Comparison of ENCODE assay signal across 11 mouse cellular contexts in the genomic region with DNA sequence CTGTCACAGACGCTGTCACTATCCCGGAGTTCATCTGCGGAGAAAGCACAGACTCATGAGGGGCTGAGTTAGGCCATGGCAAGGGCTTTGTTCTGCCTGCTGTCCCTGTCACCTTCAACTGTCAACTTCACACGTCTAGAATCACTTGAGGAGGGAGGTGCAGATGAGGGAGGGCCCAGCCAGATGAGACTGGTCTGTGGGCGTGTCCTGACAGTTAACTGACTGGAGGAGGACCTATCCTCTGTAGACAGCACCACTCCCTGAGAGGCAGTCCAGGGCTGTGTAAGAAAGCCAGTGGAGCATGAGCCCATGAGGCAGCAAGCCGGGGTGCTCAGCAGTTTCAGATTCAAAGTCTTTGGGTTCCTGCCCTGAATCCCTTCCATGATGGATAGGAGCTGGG.
A peak's percentile ranks its signal among the peaks of the same experiment; 100 is the strongest.
DNase-seq lines count a peak whose midpoint lies in the region; ATAC-seq and TF ChIP-seq lines count a peak whose summit lies in the region.
"Had no signal": no experiment of that assay in that cellular context is flagged by ENCODE, and none has a peak within 500 bp of the region (broad histone marks: within the 10 kb centered on the region; RNA-seq: fewer than 3 reads in every experiment).

No protein-coding gene starts in this region.

- H3K9me3 ChIP-seq in kidney, embryonic 15.5 days (replicated peaks): no peaks in the 10 kb centered on the region
- no peaks in the 10 kb centered on the region for H3K9me3 ChIP-seq in heart, embryonic 11.5 days (replicated peaks; ENCODE audit: control insufficient read depth, low read length)
- no peaks in the 10 kb centered on the region for H3K9me3 ChIP-seq in liver, postnatal 0 days (ENCODE audit: low read length)
- H3K9me3 ChIP-seq: embryonic facial prominence, embryonic 15.5 days; neural tube, embryonic 15.5 days had no signal

- H3K27ac ChIP-seq in kidney, embryonic 15.5 days: no peak overlapping the region
- peak overlapping the region; percentile 82 for H3K27ac ChIP-seq in heart, embryonic 11.5 days (ENCODE audit: low read depth, low read length)
- H3K27ac ChIP-seq in liver, postnatal 0 days (ENCODE audit: low read depth): no peak overlapping the region
- H3K27ac ChIP-seq: embryonic facial prominence, embryonic 15.5 days; neural tube, embryonic 15.5 days had no signal

- no peak overlapping the region for H3K9ac ChIP-seq in kidney, embryonic 15.5 days
- H3K9ac ChIP-seq in heart, embryonic 11.5 days (ENCODE audit: low read depth, low read length): no peak overlapping the region; the same call in 1 of the 2 replicates
- no peak overlapping the region for H3K9ac ChIP-seq in liver, postnatal 0 days (replicated peaks)
- H3K9ac ChIP-seq: embryonic facial prominence, embryonic 15.5 days; neural tube, embryonic 15.5 days had no signal

- no peak for TF ChIP-seq CTCF in liver, postnatal 0 days (IDR thresholded peaks at IDR 0.05; ENCODE audit: low read depth)

- peaks cover 65% of the 10 kb centered on the region for H3K36me3 ChIP-seq in kidney, embryonic 15.5 days
- peaks cover 20% of the 10 kb centered on the region for H3K36me3 ChIP-seq in heart, embryonic 11.5 days (ENCODE audit: control insufficient read depth, insufficient read depth, low read length)
- H3K36me3 ChIP-seq in liver, postnatal 0 days (replicated peaks; ENCODE audit: insufficient read depth, low read length): peaks cover 57% of the 10 kb centered on the region

- H3K27me3 ChIP-seq in kidney, embryonic 15.5 days: no peaks in the 10 kb centered on the region
- H3K27me3 ChIP-seq in heart, embryonic 11.5 days (ENCODE audit: control insufficient read depth, insufficient read depth, low read length): no peaks in the 10 kb centered on the region
- H3K27me3 ChIP-seq in liver, postnatal 0 days (ENCODE audit: insufficient read depth, low read length): no peaks in the 10 kb centered on the region
- H3K27me3 ChIP-seq: embryonic facial prominence, embryonic 15.5 days; neural tube, embryonic 15.5 days had no signal

- no peak overlapping the region for H3K4me2 ChIP-seq in kidney, embryonic 15.5 days
- peak overlapping the region; percentile 29; the same call in 1 of the 2 replicates for H3K4me2 ChIP-seq in heart, embryonic 11.5 days
- no peak overlapping the region for H3K4me2 ChIP-seq in liver, postnatal 0 days (ENCODE audit: low read depth, low read length)
- H3K4me2 ChIP-seq: embryonic facial prominence, embryonic 15.5 days; neural tube, embryonic 15.5 days had no signal

- WGBS in kidney, embryonic 15.5 days: 34% methylated on average over 6 of the region's 6 CpGs
- 41% methylated on average over 6 of the region's 6 CpGs for WGBS in heart, embryonic 11.5 days (ENCODE audit: insufficient replicate concordance)
- 57% methylated on average over 6 of the region's 6 CpGs for WGBS in liver, postnatal 0 days (ENCODE audit: insufficient replicate concordance)

- ATAC-seq in kidney, embryonic 15.5 days (replicated peaks; ENCODE audit: low FRiP score): peak; percentile 90
- ATAC-seq in heart, embryonic 11.5 days (replicated peaks; ENCODE audit: insufficient number of reproducible peaks, low FRiP score, low TSS enrichment): peak; percentile 85
- peak; percentile 76 for ATAC-seq in liver, postnatal 0 days

- no peak overlapping the region for H3K4me3 ChIP-seq in kidney, embryonic 15.5 days (replicated peaks)
- no peak overlapping the region for H3K4me3 ChIP-seq in heart, embryonic 11.5 days (ENCODE audit: low read depth, low read length)
- H3K4me3 ChIP-seq in liver, postnatal 0 days (ENCODE audit: low read depth, low read length): no peak overlapping the region
- H3K4me3 ChIP-seq: embryonic facial prominence, embryonic 15.5 days; neural tube, embryonic 15.5 days had no signal

- no peak for TF ChIP-seq EP300 in liver, postnatal 0 days (IDR thresholded peaks at IDR 0.05; ENCODE audit: low read depth)

- peaks cover 10% of the 10 kb centered on the region for H3K4me1 ChIP-seq in kidney, embryonic 15.5 days
- H3K4me1 ChIP-seq in heart, embryonic 11.5 days (ENCODE audit: control insufficient read depth, insufficient read depth, low read length): peaks cover 21% of the 10 kb centered on the region
- H3K4me1 ChIP-seq in liver, postnatal 0 days (ENCODE audit: insufficient read depth): peaks cover 7% of the 10 kb centered on the region; the same call in 1 of the 2 replicates

- DNase-seq in kidney, adult 18-20 months: no peak
- peak; percentile 43 for DNase-seq in c-Kit-positive CD71-positive TER-119-positive erythroid progenitor cells, embryonic 14.5 days (ENCODE audit: low spot score)
- peak; percentile 20 for DNase-seq in liver, postnatal 0 days
- DNase-seq in adrenal gland, postnatal 36 days: no peak
- DNase-seq in adrenal gland, adult 18-20 months (ENCODE audit: low spot score in 2 of 2): no peak
- no peak for DNase-seq in layer of hippocampus, adult 8-10 months (ENCODE audit: low spot score in 2 of 2)
- DNase-seq: kidney, adult 2 months had no signal

Comparison
In these comparisons a context has a peak if more than half of its experiments do, and no peak if none do; other contexts are left out.
1. DNase-seq: peak in c-Kit-positive CD71-positive TER-119-positive erythroid progenitor cells, embryonic 14.5 days (single experiment) and liver, postnatal 0 days (single experiment); none in kidney, adult 18-20 months (single experiment), adrenal gland, postnatal 36 days (0 of 2), adrenal gland, adult 18-20 months (0 of 2) and layer of hippocampus, adult 8-10 months (0 of 2).
2. Peak in every context shown above with its lines, with median percentiles within 50 percentile points of each other: ATAC-seq.